Mouse (Mus musculus): Measurements from ENCODE around the gene Kifc3. TPM values are rescaled to one million over a fixed set of nuclear protein-coding genes. Genes with fewer than 3 reads are reported as not detected.
A peak's percentile ranks its signal among the peaks of the same experiment; 100 is the strongest.
"Not testable (repeated sequence)": the region's sequence is repeated elsewhere in the genome, so short reads cannot be mapped to it uniquely, and the experiment has no call there.

Kifc3 gene
- polyA plus RNA-seq, 1 experiment from 2014 or later: 16.5 TPM

GRCm38 (mm10) chr8:95175808-95176207, 26.8 kb downstream of the Kifc3 start:
- Histone ChIP-seq H3K9me3 (no peaks in the 10 kb centered on the region), H3K27ac (peak overlapping the region; percentile 41), H3K36me3 (no peaks in the 10 kb centered on the region), H3K4me2 (no peak overlapping the region), H3K4me1 (replicated peaks) (no peaks in the 10 kb centered on the region), H3K9ac (replicated peaks) (no peak overlapping the region), H3K4me3 (replicated peaks) (no peak overlapping the region), H3K27me3 (no peaks in the 10 kb centered on the region)
- 62% methylated on average over 18 of the region's 18 CpGs for WGBS
- ATAC-seq (ENCODE audit: insufficient number of reproducible peaks, insufficient read depth, low FRiP score, low TSS enrichment, low read depth): no peak

GRCm38 (mm10) chr8:95175306-95175705, 27.3 kb downstream of the Kifc3 start:
- Histone ChIP-seq H3K9me3 (no peaks in the 10 kb centered on the region), H3K27ac (no peak overlapping the region), H3K9ac (replicated peaks) (no peak overlapping the region), H3K4me3 (replicated peaks) (no peak overlapping the region), H3K36me3 (no peaks in the 10 kb centered on the region), H3K4me1 (replicated peaks) (no peaks in the 10 kb centered on the region), H3K4me2 (no peak overlapping the region), H3K27me3 (no peaks in the 10 kb centered on the region)
- no peak for ATAC-seq (ENCODE audit: insufficient number of reproducible peaks, insufficient read depth, low FRiP score, low TSS enrichment, low read depth)
- WGBS: 54% methylated on average over 5 of the region's 5 CpGs

- WGBS: 76% methylated on average over 5 of the region's 5 CpGs
- Histone ChIP-seq H3K4me1 (replicated peaks) (no peaks in the 10 kb centered on the region), H3K4me2 (no peak overlapping the region), H3K27me3 (peaks cover 3% of the 10 kb centered on the region; the same call in 1 of the 2 replicates), H3K9ac (replicated peaks) (no peak overlapping the region), H3K27ac (no peak overlapping the region), H3K36me3 (no peaks in the 10 kb centered on the region), H3K9me3 (no peaks in the 10 kb centered on the region), H3K4me3 (replicated peaks) (no peak overlapping the region)
- ATAC-seq (ENCODE audit: insufficient number of reproducible peaks, insufficient read depth, low FRiP score, low TSS enrichment, low read depth): no peak
Observed at GRCm38 (mm10) chr8:95172433-95172832, 30.2 kb downstream of the Kifc3 start.

- peaks cover 17% of the 10 kb centered on the region for H3K4me1 ChIP-seq (replicated peaks)
- peaks cover 3% of the 10 kb centered on the region; the same call in 1 of the 2 replicates for H3K27me3 ChIP-seq
- WGBS: 74% methylated on average over 5 of the region's 5 CpGs
- H3K27ac ChIP-seq: no peak overlapping the region
- no peak for ATAC-seq (ENCODE audit: insufficient number of reproducible peaks, insufficient read depth, low FRiP score, low TSS enrichment, low read depth)
- H3K4me2 ChIP-seq: no peak overlapping the region
- H3K9me3 ChIP-seq: no peaks in the 10 kb centered on the region
- H3K4me3 ChIP-seq (replicated peaks): no peak overlapping the region
- H3K36me3 ChIP-seq: no peaks in the 10 kb centered on the region
- no peak overlapping the region for H3K9ac ChIP-seq (replicated peaks)
Observed at GRCm38 (mm10) chr8:95167726-95168125, 34.9 kb downstream of the Kifc3 start.

GRCm38 (mm10) chr8:95166400-95166799, 36.2 kb downstream of the Kifc3 start:
- Histone ChIP-seq H3K4me3 (replicated peaks) (no peak overlapping the region), H3K27me3 (peaks cover 3% of the 10 kb centered on the region; the same call in 1 of the 2 replicates), H3K4me1 (replicated peaks) (peaks cover 18% of the 10 kb centered on the region), H3K27ac (no peak overlapping the region), H3K9ac (replicated peaks) (0 out of 2 replicates have a peak overlapping the region, but pooled peaks have one; percentile 12), H3K36me3 (no peaks in the 10 kb centered on the region), H3K9me3 (no peaks in the 10 kb centered on the region), H3K4me2 (no peak overlapping the region)
- ATAC-seq (ENCODE audit: insufficient number of reproducible peaks, insufficient read depth, low FRiP score, low TSS enrichment, low read depth): no peak
- 85% methylated on average over 7 of the region's 7 CpGs for WGBS

- Histone ChIP-seq H3K4me1 (replicated peaks) (peaks cover 18% of the 10 kb centered on the region), H3K36me3 (no peaks in the 10 kb centered on the region), H3K27ac (no peak overlapping the region), H3K9me3 (no peaks in the 10 kb centered on the region), H3K9ac (replicated peaks) (0 out of 2 replicates have a peak overlapping the region, but pooled peaks have one; percentile 12), H3K27me3 (peaks cover 3% of the 10 kb centered on the region; the same call in 1 of the 2 replicates), H3K4me2 (no peak overlapping the region), H3K4me3 (replicated peaks) (no peak overlapping the region)
- no peak for ATAC-seq (ENCODE audit: insufficient number of reproducible peaks, insufficient read depth, low FRiP score, low TSS enrichment, low read depth)
- 60% methylated on average over 11 of the region's 11 CpGs for WGBS
Observed at GRCm38 (mm10) chr8:95165923-95166322, 36.7 kb downstream of the Kifc3 start.

GRCm38 (mm10) chr8:95164469-95164868, 38.1 kb downstream of the Kifc3 start:
- Histone ChIP-seq H3K9ac (replicated peaks) (no peak overlapping the region), H3K4me3 (replicated peaks) (no peak overlapping the region), H3K27me3 (peaks cover 3% of the 10 kb centered on the region; the same call in 1 of the 2 replicates), H3K4me1 (replicated peaks) (peaks cover 18% of the 10 kb centered on the region), H3K36me3 (no peaks in the 10 kb centered on the region), H3K9me3 (no peaks in the 10 kb centered on the region), H3K27ac (peak overlapping the region; percentile 18; the same call in 1 of the 2 replicates), H3K4me2 (0 out of 2 replicates have a peak overlapping the region, but pooled peaks have one; percentile 3)
- WGBS: 28% methylated on average over 7 of the region's 7 CpGs
- ATAC-seq (ENCODE audit: insufficient number of reproducible peaks, insufficient read depth, low FRiP score, low TSS enrichment, low read depth): peak; percentile 53

- not testable (repeated sequence) for H3K9me3 ChIP-seq; H3K4me3 ChIP-seq (replicated peaks)
Observed at GRCm38 (mm10) chr8:95163969-95164368, 38.6 kb downstream of the Kifc3 start.

GRCm38 (mm10) chr8:95162785-95163184, 39.8 kb downstream of the Kifc3 start:
- WGBS: 42% methylated on average over 6 of the region's 6 CpGs

More at GRCm38 (mm10) chr8:95163969-95164368, 38.6 kb downstream of the Kifc3 start:
- not testable (repeated sequence) for H3K9ac ChIP-seq (replicated peaks); H3K4me2 ChIP-seq; H3K36me3 ChIP-seq; ATAC-seq (ENCODE audit: insufficient number of reproducible peaks, insufficient read depth, low FRiP score, low TSS enrichment, low read depth); H3K27me3 ChIP-seq
- WGBS: 76% methylated on average over 2 of the region's 2 CpGs
- Histone ChIP-seq H3K27ac (peak overlapping the region; percentile 18; the same call in 1 of the 2 replicates), H3K4me1 (replicated peaks) (peaks cover 18% of the 10 kb centered on the region)

GRCm38 (mm10) chr8:95159344-95159743, 43.3 kb downstream of the Kifc3 start:
- Histone ChIP-seq H3K36me3 (no peaks in the 10 kb centered on the region), H3K9me3 (no peaks in the 10 kb centered on the region), H3K4me1 (replicated peaks) (peaks cover 6% of the 10 kb centered on the region), H3K4me3 (replicated peaks) (no peak overlapping the region), H3K27me3 (no peaks in the 10 kb centered on the region), H3K9ac (replicated peaks) (no peak overlapping the region), H3K4me2 (no peak overlapping the region), H3K27ac (no peak overlapping the region)
- WGBS: 80% methylated on average over 3 of the region's 3 CpGs
- no peak for ATAC-seq (ENCODE audit: insufficient number of reproducible peaks, insufficient read depth, low FRiP score, low TSS enrichment, low read depth)

More at GRCm38 (mm10) chr8:95162785-95163184, 39.8 kb downstream of the Kifc3 start:
- Histone ChIP-seq H3K4me2 (no peak overlapping the region), H3K9ac (replicated peaks) (no peak overlapping the region), H3K27me3 (peaks cover 2% of the 10 kb centered on the region; the same call in 1 of the 2 replicates), H3K4me1 (replicated peaks) (peaks cover 18% of the 10 kb centered on the region), H3K27ac (no peak overlapping the region), H3K9me3 (no peaks in the 10 kb centered on the region), H3K4me3 (replicated peaks) (no peak overlapping the region), H3K36me3 (no peaks in the 10 kb centered on the region)
- ATAC-seq (ENCODE audit: insufficient number of reproducible peaks, insufficient read depth, low FRiP score, low TSS enrichment, low read depth): no peak

GRCm38 (mm10) chr8:95158654-95159053, 44.0 kb downstream of the Kifc3 start:
- ATAC-seq (ENCODE audit: insufficient number of reproducible peaks, insufficient read depth, low FRiP score, low TSS enrichment, low read depth): no peak
- Histone ChIP-seq H3K27me3 (no peaks in the 10 kb centered on the region), H3K27ac (no peak overlapping the region), H3K36me3 (no peaks in the 10 kb centered on the region), H3K4me2 (no peak overlapping the region), H3K4me3 (replicated peaks) (no peak overlapping the region), H3K9ac (replicated peaks) (no peak overlapping the region), H3K4me1 (replicated peaks) (peaks cover 5% of the 10 kb centered on the region), H3K9me3 (no peaks in the 10 kb centered on the region)
- 79% methylated on average over 8 of the region's 8 CpGs for WGBS

- Histone ChIP-seq H3K27me3 (no peaks in the 10 kb centered on the region), H3K27ac (no peak overlapping the region), H3K4me1 (replicated peaks) (no peaks in the 10 kb centered on the region), H3K9ac (replicated peaks) (no peak overlapping the region), H3K4me3 (replicated peaks) (no peak overlapping the region), H3K36me3 (no peaks in the 10 kb centered on the region), H3K9me3 (no peaks in the 10 kb centered on the region), H3K4me2 (no peak overlapping the region)
- ATAC-seq (ENCODE audit: insufficient number of reproducible peaks, insufficient read depth, low FRiP score, low TSS enrichment, low read depth): no peak
- WGBS: 72% methylated on average over 3 of the region's 3 CpGs
Observed at GRCm38 (mm10) chr8:95157145-95157544, 45.5 kb downstream of the Kifc3 start.

Measured in limb, embryonic 12.5 days (tissue).